28 mouse cellular contexts compared by ENCODE assay signal in genomic region chr17:28448225-28448624, GRCm38 (mm10).
DNase-seq lines count a peak whose midpoint lies in the region; ATAC-seq and TF ChIP-seq lines count a peak whose summit lies in the region.
"Had no signal": no experiment of that assay in that cellular context is flagged by ENCODE, and none has a peak within 500 bp of the region (broad histone marks: within the 10 kb centered on the region; RNA-seq: fewer than 3 reads in every experiment).

No protein-coding gene starts in this region.

- peak; percentile 60 for DNase-seq in kidney, adult 9 months
- no peak for DNase-seq in limb, embryonic 10.5 days (ENCODE audit: low spot score)
- DNase-seq in ES-E14 (ENCODE audit: low read depth, low spot score) (no peak), NIH3T3 (ENCODE audit: low read depth) (peak; percentile 46)
- no peak for DNase-seq in left cerebral cortex, postnatal 14 days (ENCODE audit: low spot score in 2 of 2)
- DNase-seq in urinary bladder, postnatal 14 days (ENCODE audit: low spot score) = no peak
- DNase-seq: adrenal gland, adult 2 months; adrenal gland, postnatal 14 days; cerebellum, adult 11 months; cerebellum, adult 2 months; cerebellum, adult 9-11 months; gastrocnemius, postnatal 10 days; gastrocnemius, postnatal 36 days; heart, adult 11 months; heart, postnatal 36 days had no signal

- no peak for ATAC-seq in kidney, embryonic 16.5 days (ENCODE audit: low FRiP score, low TSS enrichment)
- no peak for ATAC-seq in limb, embryonic 15.5 days (ENCODE audit: insufficient number of reproducible peaks, low FRiP score, low TSS enrichment, low read depth)
- ATAC-seq: CD4-positive, CD25-positive, alpha-beta regulatory T cell, adult 4 months; forebrain, embryonic 15.5 days; hindbrain, embryonic 16.5 days had no signal

- intact Hi-C loops in left cerebral cortex, postnatal 14 days (cut with DNase I) = no loop called here

- in situ Hi-C loops in ES-E14 (cut with MboI; ENCODE audit: low sequenced_read_pairs in 2 of 2, unreplicated experiment in 2 of 2) = no loop called here

- 44% methylated on average over 6 of the region's 6 CpGs for WGBS in kidney, embryonic 16.5 days
- 56% methylated on average over 6 of the region's 6 CpGs for WGBS in limb, embryonic 15.5 days
- WGBS in limb, embryonic 10.5 days = 84% methylated on average over 6 of the region's 6 CpGs

- peaks cover 17% of the 10 kb centered on the region; the same call in 1 of the 2 replicates for H3K4me1 ChIP-seq in kidney, embryonic 16.5 days (ENCODE audit: insufficient read depth, low read length)
- H3K4me1 ChIP-seq in limb, embryonic 15.5 days = peaks cover 12% of the 10 kb centered on the region
- H3K4me1 ChIP-seq in limb, embryonic 10.5 days = peaks cover 8% of the 10 kb centered on the region
- H3K4me1 ChIP-seq in ES-E14 (ENCODE audit: control insufficient read depth in 2 of 2, insufficient read depth in 2 of 2, low read length in 2 of 2, poor library complexity in 1 of 2) = peaks cover 0 to 13% of the 10 kb centered on the region in 2 experiments; a peak in 1 of 4 replicates

- H3K4me2 ChIP-seq in kidney, embryonic 16.5 days (replicated peaks; ENCODE audit: low read depth, low read length) = no peak overlapping the region
- H3K4me2 ChIP-seq in limb, embryonic 15.5 days = no peak overlapping the region
- H3K4me2 ChIP-seq: embryonic facial prominence, embryonic 12.5 days; embryonic facial prominence, embryonic 15.5 days; forebrain, embryonic 12.5 days; forebrain, embryonic 15.5 days; heart, embryonic 11.5 days; hindbrain, embryonic 13.5 days had no signal

- H3K27ac ChIP-seq in kidney, embryonic 16.5 days (ENCODE audit: low read length) = no peak overlapping the region
- peak overlapping the region; percentile 14; the same call in 1 of the 2 replicates for H3K27ac ChIP-seq in limb, embryonic 15.5 days
- H3K27ac ChIP-seq in limb, embryonic 10.5 days = no peak overlapping the region
- H3K27ac ChIP-seq in ES-E14 (ENCODE audit: insufficient read depth, low read depth, low read length, poor library complexity, severe bottlenecking) = no peak overlapping the region
- H3K27ac ChIP-seq: embryonic facial prominence, embryonic 12.5 days; embryonic facial prominence, embryonic 15.5 days; forebrain, embryonic 12.5 days; forebrain, embryonic 15.5 days; hindbrain, embryonic 10.5 days had no signal

- H3K36me3 ChIP-seq in kidney, embryonic 16.5 days (ENCODE audit: insufficient read depth, low read length) = no peaks in the 10 kb centered on the region
- H3K36me3 ChIP-seq in limb, embryonic 15.5 days = no peaks in the 10 kb centered on the region
- H3K36me3 ChIP-seq in limb, embryonic 10.5 days = no peaks in the 10 kb centered on the region; the same call in 1 of the 2 replicates
- H3K36me3 ChIP-seq in ES-E14 (ENCODE audit: control insufficient read depth, insufficient read depth, low read length, poor library complexity, severe bottlenecking) = peaks cover 3% of the 10 kb centered on the region; the same call in 1 of the 2 replicates
- H3K36me3 ChIP-seq: embryonic facial prominence, embryonic 12.5 days; embryonic facial prominence, embryonic 15.5 days; forebrain, embryonic 12.5 days; forebrain, embryonic 15.5 days; hindbrain, embryonic 10.5 days; hindbrain, embryonic 13.5 days had no signal

- H3K9ac ChIP-seq in kidney, embryonic 16.5 days (replicated peaks; ENCODE audit: low read length) = no peak overlapping the region
- H3K9ac ChIP-seq in limb, embryonic 15.5 days = no peak overlapping the region
- no peak overlapping the region for H3K9ac ChIP-seq in ES-E14 (ENCODE audit: insufficient read depth, low read depth, low read length, poor library complexity, severe bottlenecking)
- H3K9ac ChIP-seq: embryonic facial prominence, embryonic 12.5 days; embryonic facial prominence, embryonic 15.5 days; forebrain, embryonic 12.5 days; forebrain, embryonic 15.5 days; hindbrain, embryonic 13.5 days had no signal

- H3K9me3 ChIP-seq in kidney, embryonic 16.5 days (ENCODE audit: low read length) = no peaks in the 10 kb centered on the region
- no peaks in the 10 kb centered on the region for H3K9me3 ChIP-seq in limb, embryonic 15.5 days
- no peaks in the 10 kb centered on the region for H3K9me3 ChIP-seq in limb, embryonic 10.5 days (replicated peaks)
- no peaks in the 10 kb centered on the region for H3K9me3 ChIP-seq in ES-E14 (ENCODE audit: control insufficient read depth, insufficient read depth, low read depth, low read length)
- H3K9me3 ChIP-seq: embryonic facial prominence, embryonic 12.5 days; embryonic facial prominence, embryonic 15.5 days; forebrain, embryonic 12.5 days; forebrain, embryonic 15.5 days; hindbrain, embryonic 10.5 days; hindbrain, embryonic 13.5 days had no signal

- no peak overlapping the region for H3K4me3 ChIP-seq in kidney, embryonic 16.5 days (ENCODE audit: low read length)
- H3K4me3 ChIP-seq in limb, embryonic 15.5 days = no peak overlapping the region
- no peak overlapping the region for H3K4me3 ChIP-seq in limb, embryonic 10.5 days
- no peak overlapping the region for H3K4me3 ChIP-seq in ES-E14 (ENCODE audit: insufficient read depth in 1 of 2, low read depth in 1 of 2, low read length in 2 of 2, poor library complexity in 1 of 2, severe bottlenecking in 1 of 2)
- H3K4me3 ChIP-seq: embryonic facial prominence, embryonic 12.5 days; embryonic facial prominence, embryonic 15.5 days; erythroblast, embryonic 14.5 days; forebrain, embryonic 12.5 days; forebrain, embryonic 15.5 days; hindbrain, embryonic 10.5 days; hindbrain, embryonic 13.5 days had no signal

- no peaks in the 10 kb centered on the region for H3K27me3 ChIP-seq in kidney, embryonic 16.5 days (ENCODE audit: insufficient read depth, low read length)
- no peaks in the 10 kb centered on the region for H3K27me3 ChIP-seq in limb, embryonic 15.5 days
- H3K27me3 ChIP-seq in limb, embryonic 10.5 days (ENCODE audit: low read depth, poor library complexity, severe bottlenecking) = no peaks in the 10 kb centered on the region
- H3K27me3 ChIP-seq: embryonic facial prominence, embryonic 12.5 days; embryonic facial prominence, embryonic 15.5 days; forebrain, embryonic 12.5 days; forebrain, embryonic 15.5 days; hindbrain, embryonic 13.5 days; Patski had no signal

TF ChIP-seq in ES-E14, 5 proteins besides CTCF, POLR2A, EP300 and RAD21:
- TF ChIP-seq MAFK (IDR thresholded peaks at IDR 0.05; ENCODE audit: insufficient read depth, low read depth, low read length) (peak; percentile 64; the same call in 1 of the 2 replicates), ZNF384 (IDR thresholded peaks at IDR 0.05; ENCODE audit: low read depth, low read length) (no peak)

Comparison
In these comparisons a context has a peak if more than half of its experiments do, and no peak if none do; other contexts are left out.
1. DNase-seq: peak in kidney, adult 9 months (single experiment) and NIH3T3 (single experiment); none in limb, embryonic 10.5 days (single experiment), ES-E14 (single experiment), left cerebral cortex, postnatal 14 days (0 of 2) and urinary bladder, postnatal 14 days (single experiment).